8 mouse cellular contexts compared by ENCODE assay signal in genomic region chr3:90585595-90585994, GRCm38 (mm10). TPM values are rescaled to one million over a fixed set of nuclear protein-coding genes. Genes with fewer than 3 reads are reported as not detected.
A peak's percentile ranks its signal among the peaks of the same experiment; 100 is the strongest.
DNase-seq lines count a peak whose midpoint lies in the region; ATAC-seq and TF ChIP-seq lines count a peak whose summit lies in the region.

No protein-coding gene starts in this region.

- no peak overlapping the region for H3K4me2 ChIP-seq in liver, embryonic 11.5 days
- 0 out of 2 replicates have a peak overlapping the region, but pooled peaks have one; percentile 14 for H3K4me2 ChIP-seq in stomach, postnatal 0 days (replicated peaks; ENCODE audit: low read depth)

- H3K9me3 ChIP-seq in liver, embryonic 11.5 days (ENCODE audit: control insufficient read depth, low read length), result no peaks in the 10 kb centered on the region
- no peaks in the 10 kb centered on the region for H3K9me3 ChIP-seq in stomach, postnatal 0 days (ENCODE audit: control insufficient read depth, low read length)

- H3K9ac ChIP-seq in heart, adult 2 months (ENCODE audit: low read depth, low read length), result no peak overlapping the region
- H3K9ac ChIP-seq in liver, embryonic 11.5 days (ENCODE audit: low read depth, low read length), result no peak overlapping the region
- no peak overlapping the region for H3K9ac ChIP-seq in stomach, postnatal 0 days (ENCODE audit: low read length)

- TF ChIP-seq POLR2A in heart, adult 2 months (IDR thresholded peaks at IDR 0.05; ENCODE audit: insufficient read depth, low read depth, low read length), result no peak

- no peaks in the 10 kb centered on the region for H3K27me3 ChIP-seq in heart, adult 2 months (ENCODE audit: control insufficient read depth, insufficient read depth, low read length)
- H3K27me3 ChIP-seq in liver, embryonic 11.5 days (replicated peaks; ENCODE audit: control insufficient read depth, insufficient read depth, low read length), result no peaks in the 10 kb centered on the region
- H3K27me3 ChIP-seq in stomach, postnatal 0 days (ENCODE audit: control insufficient read depth, insufficient read depth, low read length), result no peaks in the 10 kb centered on the region

- no peak; the same call in 1 of the 2 replicates for ATAC-seq in liver, embryonic 11.5 days (replicated peaks; ENCODE audit: low FRiP score)
- peak; percentile 85 for ATAC-seq in stomach, postnatal 0 days (ENCODE audit: low FRiP score, low TSS enrichment)

- peak overlapping the region; percentile 81 for H3K27ac ChIP-seq in heart, adult 2 months
- H3K27ac ChIP-seq in liver, embryonic 11.5 days (ENCODE audit: low read depth, low read length), result no peak overlapping the region
- peak overlapping the region; percentile 97 for H3K27ac ChIP-seq in stomach, postnatal 0 days (replicated peaks)

- intact Hi-C loops in heart, adult 2 months (cut with DNase I), result loop anchor here (1.0 to 5.0 kb wide), 4 partner anchors 30 to 93 kb away; partner anchors contain the start of genes S100a14, S100a7a and Snapin

- H3K4me3 ChIP-seq in heart, adult 2 months, result no peak overlapping the region
- no peak overlapping the region for H3K4me3 ChIP-seq in liver, embryonic 11.5 days (ENCODE audit: low read depth, low read length)
- H3K4me3 ChIP-seq in stomach, postnatal 0 days (ENCODE audit: low read depth, low read length), result no peak overlapping the region

- DNase-seq in ovary, adult 18-20 months (ENCODE audit: low spot score), result peak; percentile 44
- DNase-seq in ovary, postnatal 10 days (ENCODE audit: low spot score), result no peak
- peak; percentile 81 for DNase-seq in embryo, embryonic 11 days
- DNase-seq in heart, adult 2 months, result peak; percentile 64 to 74
- peak; percentile 71 for DNase-seq in kidney, postnatal 10 days
- peak; percentile 61 for DNase-seq in liver, embryonic 11.5 days (ENCODE audit: low spot score)
- peak; percentile 65 for DNase-seq in neural tube, embryonic 10.5 days (ENCODE audit: extremely low spot score, low spot score)
- peak; percentile 80 for DNase-seq in stomach, postnatal 0 days (ENCODE audit: low spot score)

- peak; percentile 74; the same call in 1 of the 2 replicates for TF ChIP-seq EP300 in heart, adult 2 months (IDR thresholded peaks at IDR 0.05; ENCODE audit: insufficient read depth, low read depth, low read length)
- peak; percentile 62 for TF ChIP-seq EP300 in stomach, postnatal 0 days (optimal IDR thresholded peaks at IDR 0.05)

- peaks cover 11% of the 10 kb centered on the region for H3K4me1 ChIP-seq in heart, adult 2 months (ENCODE audit: control insufficient read depth, insufficient read depth, low read length)
- H3K4me1 ChIP-seq in liver, embryonic 11.5 days (replicated peaks; ENCODE audit: control insufficient read depth, insufficient read depth, low read length), result no peaks in the 10 kb centered on the region
- H3K4me1 ChIP-seq in stomach, postnatal 0 days (replicated peaks; ENCODE audit: control insufficient read depth, insufficient read depth), result peaks cover 5% of the 10 kb centered on the region

- peak; percentile 94 for TF ChIP-seq CTCF in heart, adult 2 months (IDR thresholded peaks at IDR 0.05)
- TF ChIP-seq CTCF in stomach, postnatal 0 days (IDR thresholded peaks at IDR 0.05; ENCODE audit: low read depth), result peak; percentile 95

- WGBS in heart, adult 2 months, result 29% methylated on average over 5 of the region's 5 CpGs
- WGBS in liver, embryonic 11.5 days, result 30% methylated on average over 5 of the region's 5 CpGs
- 33% methylated on average over 5 of the region's 5 CpGs for WGBS in stomach, postnatal 0 days

- no peaks in the 10 kb centered on the region for H3K79me2 ChIP-seq in heart, adult 2 months (replicated peaks; ENCODE audit: control insufficient read depth, insufficient read depth, low read length)

- H3K36me3 ChIP-seq in heart, adult 2 months (ENCODE audit: control insufficient read depth, insufficient read depth, low read length), result no peaks in the 10 kb centered on the region
- no peaks in the 10 kb centered on the region for H3K36me3 ChIP-seq in liver, embryonic 11.5 days (ENCODE audit: control insufficient read depth, insufficient read depth, low read length)
- H3K36me3 ChIP-seq in stomach, postnatal 0 days (ENCODE audit: control insufficient read depth, insufficient read depth, low read length), result no peaks in the 10 kb centered on the region

RNA-seq across cellular contexts. Expression of gene S100a2, which starts 4.5 kb away (rescaled TPM):
- not detected for total RNA-seq in heart, adult 2 months (2021)
- polyA plus RNA-seq in heart, adult 2 months (2012; rRNA removed), result not detected in 2 replicates
- not detected in 2 replicates for polyA plus RNA-seq in liver, embryonic 11.5 days (2014; fragmentation: Nextera tagmentation; extraction: Ambion mirVana)
- 0.65 and 1.2 TPM in 2 replicates for polyA plus RNA-seq in stomach, postnatal 0 days (2015; fragmentation: Nextera tagmentation; extraction: Ambion mirVana)

RNA-seq across cellular contexts. Expression of gene Gm42674, which starts 16.1 kb away (rescaled TPM):
- total RNA-seq in heart, adult 2 months (2021), result not detected
- polyA plus RNA-seq in heart, adult 2 months (2012; rRNA removed), result not detected in 2 replicates
- polyA plus RNA-seq in liver, embryonic 11.5 days (2014; fragmentation: Nextera tagmentation; extraction: Ambion mirVana), result not detected in 2 replicates
- polyA plus RNA-seq in stomach, postnatal 0 days (2015; fragmentation: Nextera tagmentation; extraction: Ambion mirVana), result not detected in 2 replicates

RNA-seq across cellular contexts. Expression of gene S100a4, which starts 18.0 kb away (rescaled TPM):
- 10 to 100 TPM in 1 of 2 experiments, 1 to 10 TPM in 1; 9.9 to 11.4 TPM for total RNA-seq in heart, adult 2 months (2021)
- polyA plus RNA-seq in heart, adult 2 months (2012; rRNA removed), result 20.4 and 26.3 TPM in 2 replicates
- polyA plus RNA-seq in liver, embryonic 11.5 days (2014; fragmentation: Nextera tagmentation; extraction: Ambion mirVana), result 0.69 and 0.77 TPM in 2 replicates
- 12.1 and 17.4 TPM in 2 replicates for polyA plus RNA-seq in stomach, postnatal 0 days (2015; fragmentation: Nextera tagmentation; extraction: Ambion mirVana)

RNA-seq across cellular contexts. Expression of gene S100a5, which starts 22.7 kb away (rescaled TPM):
- not detected for total RNA-seq in heart, adult 2 months (2021)
- polyA plus RNA-seq in heart, adult 2 months (2012; rRNA removed), result not detected in 2 replicates
- not detected in 2 replicates for polyA plus RNA-seq in liver, embryonic 11.5 days (2014; fragmentation: Nextera tagmentation; extraction: Ambion mirVana)
- 9.6 and 10.5 TPM in 2 replicates for polyA plus RNA-seq in stomach, postnatal 0 days (2015; fragmentation: Nextera tagmentation; extraction: Ambion mirVana)

RNA-seq across cellular contexts. Expression of gene S100a3, which starts 25.2 kb away (rescaled TPM):
- not detected for total RNA-seq in heart, adult 2 months (2021)
- polyA plus RNA-seq in heart, adult 2 months (2012; rRNA removed), result 0.32 and 0.37 TPM in 2 replicates
- not detected in 2 replicates for polyA plus RNA-seq in liver, embryonic 11.5 days (2014; fragmentation: Nextera tagmentation; extraction: Ambion mirVana)
- polyA plus RNA-seq in stomach, postnatal 0 days (2015; fragmentation: Nextera tagmentation; extraction: Ambion mirVana), result 1.2 and 2.1 TPM in 2 replicates
